In the genomic region with DNA sequence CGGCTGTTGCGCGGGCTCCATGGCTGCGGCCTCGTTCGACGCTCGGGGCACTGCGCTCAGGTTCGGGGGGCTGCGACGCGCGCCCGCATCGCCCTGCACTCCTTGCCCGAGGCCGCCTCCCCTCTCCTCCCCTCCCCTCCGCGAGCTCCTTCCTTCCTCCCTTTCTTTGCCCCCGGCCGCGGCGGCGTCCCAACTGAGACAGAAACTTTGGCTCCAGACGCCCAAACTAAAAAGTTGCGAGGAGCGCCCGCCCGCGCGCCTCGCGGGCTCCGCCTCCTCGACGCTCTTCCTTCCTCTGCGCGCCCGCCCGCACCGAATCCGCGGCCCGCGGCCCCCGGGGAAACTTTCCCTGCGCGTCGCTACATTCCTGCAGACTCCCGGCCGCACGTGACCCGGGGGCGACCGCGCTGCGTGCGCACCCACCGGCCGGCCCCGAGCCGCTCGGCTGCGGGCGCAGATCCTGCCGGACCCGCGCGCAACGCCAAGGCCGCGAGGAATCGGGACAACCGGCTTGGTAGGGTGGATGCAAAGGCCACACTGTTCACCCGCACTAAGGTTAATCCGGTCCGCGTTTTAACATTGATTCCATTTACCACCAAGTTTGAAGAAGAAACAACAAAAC, we compare ENCODE assay signal across 8 mouse cellular contexts. TPM values are rescaled to one million over a fixed set of nuclear protein-coding genes. Genes with fewer than 3 reads are reported as not detected.
DNase-seq lines count a peak whose midpoint lies in the region; ATAC-seq lines count a peak whose summit lies in the region.

A gene (minus strand): TSS at position 227 of the 622 bp plus-strand sequence.

- DNase-seq in adipocyte (ENCODE audit: low spot score), result peak; percentile 84
- DNase-seq in embryo, embryonic 10 days (ENCODE audit: low spot score), result peak; percentile 85
- DNase-seq in gastrocnemius, postnatal 25 days, result peak; percentile 92
- DNase-seq in induced T-regulatory cell, adult 2 months (ENCODE audit: low read depth), result peak; percentile 61
- DNase-seq in left cerebral cortex, postnatal 10 days (ENCODE audit: extremely low spot score in 1 of 2, low spot score in 2 of 2), result peak; percentile 63 to 95
- peak; percentile 53 to 68 for DNase-seq in right cerebral cortex, postnatal 36 days (ENCODE audit: low spot score in 2 of 2)
- DNase-seq in c-Kit-positive CD71-positive TER-119-positive erythroid progenitor cells, embryonic 14.5 days (ENCODE audit: low spot score), result no peak

- intact Hi-C loops in left cerebral cortex, postnatal 10 days (cut with DNase I), result loop anchor here (5.0 kb wide), 1 partner anchor 38 kb away; a partner anchor contains a TSS

- ATAC-seq in megakaryocyte progenitor cell, adult 5-6 weeks (replicated peaks; ENCODE audit: poor library complexity), result peak; percentile 58

RNA-seq across cellular contexts. Expression of the gene that starts here (rescaled TPM):
- 10 to 100 TPM; 38.2 to 43.3 TPM for total RNA-seq in gastrocnemius, postnatal 25 days (2021)
- 10 to 100 TPM; 13.5 to 13.6 TPM for total RNA-seq in left cerebral cortex, postnatal 10 days (2021)
- total RNA-seq in megakaryocyte progenitor cell, adult 5-6 weeks (2015), result not detected in 2 replicates
- total RNA-seq in megakaryocyte progenitor cell, adult 5-6 weeks (2017), result not detected in 2 replicates

Comparison
In these comparisons a context has a peak if more than half of its experiments do, and no peak if none do; other contexts are left out.
1. RNA of the gene that starts here (total RNA-seq): 38.2 to 43.3 TPM in gastrocnemius, postnatal 25 days and 13.5 to 13.6 TPM in left cerebral cortex, postnatal 10 days; not detected in megakaryocyte progenitor cell, adult 5-6 weeks; every median in the first group is over 10 times any median in the second.
2. Peak in ATAC-seq in megakaryocyte progenitor cell, adult 5-6 weeks; RNA of the gene not detected or under 1 TPM.